Mouse (Mus musculus) kidney, adult 18-20 months (tissue): ENCODE results near the gene Cbx8.

Source experiments
- DNase-seq: peaks from one replicate; pipeline ENCODE4 v3.0.0; 2021

Cbx8 gene

DNA sequence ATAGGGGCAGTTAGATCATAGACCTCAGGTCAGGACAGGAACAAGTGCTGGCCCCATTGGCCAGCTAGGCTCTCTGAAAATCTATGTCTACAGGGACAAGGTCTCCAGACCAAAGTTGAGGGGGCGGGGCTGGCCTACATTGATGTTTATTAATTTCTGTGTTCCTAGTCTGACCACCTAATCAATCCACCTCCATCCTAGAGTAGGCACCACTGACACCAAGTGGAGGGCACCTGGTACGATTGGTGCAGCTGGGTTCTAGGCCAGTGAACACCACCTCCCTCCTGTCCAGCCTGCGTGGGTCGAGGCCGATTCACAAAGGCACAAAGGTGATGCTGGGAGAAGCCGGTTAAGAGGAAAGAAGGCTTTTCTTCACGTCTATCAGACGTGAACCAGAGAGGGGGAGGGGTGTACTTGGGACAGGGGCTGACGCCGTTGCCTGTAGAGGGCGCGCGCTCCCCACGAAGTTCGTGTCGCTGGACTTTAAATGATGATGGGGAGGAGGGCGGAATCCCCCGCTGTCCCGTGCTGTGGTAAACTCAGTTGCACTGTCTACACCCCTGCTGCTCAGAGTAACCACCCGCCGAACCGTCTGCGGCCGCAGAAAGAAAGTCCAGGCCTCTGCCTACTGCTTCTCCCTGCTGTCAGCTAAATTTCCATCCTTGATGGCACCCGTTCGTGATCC is 6.8 kb downstream of the Cbx8 start:
- DNase-seq, result peak; percentile 86

DNA sequence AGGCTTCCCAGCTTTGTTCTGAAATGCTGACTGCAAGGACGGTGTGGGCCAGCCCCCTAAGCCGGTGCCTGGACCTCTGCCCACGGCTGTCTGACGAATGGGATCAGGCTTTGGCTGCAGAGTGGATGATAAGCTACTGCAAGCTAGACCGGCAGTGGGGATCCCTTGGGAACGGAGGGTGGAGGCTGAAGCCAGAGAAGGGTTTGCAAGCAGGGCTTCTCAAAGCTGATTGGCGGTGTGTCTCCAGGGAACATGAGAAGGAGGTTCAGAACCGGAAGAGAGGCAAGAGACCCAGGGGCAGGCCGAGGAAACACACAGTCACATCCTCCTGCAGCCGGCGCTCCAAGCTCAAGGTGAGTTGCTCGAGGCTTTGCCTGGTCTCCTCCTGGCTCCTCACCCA is 14.6 kb downstream of the Cbx8 start:
- DNase-seq, result no peak

- no peak for DNase-seq
Measured at GRCm38 (mm10) chr11:119024260-119024659, 16.5 kb downstream of the Cbx8 start.

DNA sequence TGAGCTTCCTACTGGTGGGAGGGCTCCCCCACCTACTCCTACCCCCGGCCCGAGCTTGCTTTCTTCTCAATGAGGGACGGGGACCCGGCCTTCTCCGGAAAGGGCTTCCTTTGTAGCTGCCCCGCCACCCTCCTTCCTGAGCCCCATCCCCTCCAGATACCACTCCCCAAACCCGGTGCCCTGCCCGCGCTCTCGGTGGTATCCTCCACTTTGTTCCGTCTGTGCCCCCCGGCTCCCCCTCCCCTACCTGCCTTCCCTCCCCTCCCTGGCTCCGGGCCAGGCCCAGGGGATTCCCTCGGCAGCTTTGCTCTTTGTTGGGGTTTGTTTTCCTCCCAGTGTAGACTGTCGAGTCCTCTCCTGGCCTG is 17.2 kb downstream of the Cbx8 start:
- DNase-seq, result no peak

DNA sequence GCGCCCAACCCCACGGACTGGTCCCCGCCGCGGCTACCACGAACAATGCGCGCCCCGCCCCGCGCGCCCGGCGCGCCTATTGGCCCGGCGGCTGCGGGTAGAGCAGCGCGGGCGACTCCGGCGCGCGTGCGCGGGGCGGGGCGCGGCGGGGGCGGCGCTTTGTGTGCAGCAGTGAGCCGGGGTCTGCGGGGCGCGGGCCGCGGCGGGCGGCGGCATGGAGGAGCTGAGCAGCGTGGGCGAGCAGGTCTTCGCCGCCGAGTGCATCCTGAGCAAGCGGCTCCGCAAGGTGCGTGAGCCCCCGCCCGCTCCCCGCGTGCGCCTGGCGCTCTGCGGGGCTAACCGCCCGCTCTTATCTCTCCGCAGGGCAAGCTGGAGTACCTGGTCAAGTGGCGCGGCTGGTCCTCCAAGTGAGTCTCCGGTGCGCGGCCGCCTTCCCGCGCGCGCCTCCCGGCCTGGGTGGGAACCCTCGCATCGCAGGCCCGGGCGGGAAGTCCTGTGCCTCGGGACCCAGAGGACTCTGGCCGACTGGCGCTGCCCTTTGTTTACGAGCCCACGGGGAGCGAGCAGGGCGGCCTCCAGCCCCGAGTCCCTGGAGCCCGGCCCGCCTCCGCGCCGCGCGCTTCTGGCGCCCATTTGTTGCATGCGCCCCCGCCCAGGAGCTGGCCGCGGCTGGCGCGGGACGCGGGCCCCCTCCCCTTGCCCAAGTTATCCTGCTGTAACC is 17.7 kb downstream of the Cbx8 start, which contains the start of gene Cbx2:
TSS of gene Cbx2 (plus strand) at position 68 of the 721 bp plus-strand sequence.
- peak; percentile 89 for DNase-seq

GRCm38 (mm10) chr11:119022068-119022894 is 18.5 kb downstream of the Cbx8 start:
- no peak for DNase-seq

DNA sequence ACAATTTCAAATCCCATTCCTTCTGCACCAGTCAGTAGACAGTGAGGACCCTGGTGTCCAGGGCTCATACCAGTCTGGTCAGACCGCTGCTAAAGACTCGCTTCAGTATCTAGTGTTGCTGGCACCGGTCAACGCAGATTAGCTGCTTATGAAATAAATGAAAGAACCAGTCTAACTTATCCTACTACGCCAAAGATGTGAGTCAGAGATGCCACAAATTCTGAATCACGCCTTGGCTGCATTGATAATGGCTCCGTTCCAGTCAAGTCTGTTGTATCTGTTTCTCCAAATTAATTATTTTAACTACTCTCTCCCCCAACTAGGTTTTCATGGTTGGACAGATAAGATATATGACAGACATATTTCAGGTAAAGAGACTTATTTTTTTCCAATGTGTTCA is 19.6 kb downstream of the Cbx8 start:
- no peak for DNase-seq

DNA sequence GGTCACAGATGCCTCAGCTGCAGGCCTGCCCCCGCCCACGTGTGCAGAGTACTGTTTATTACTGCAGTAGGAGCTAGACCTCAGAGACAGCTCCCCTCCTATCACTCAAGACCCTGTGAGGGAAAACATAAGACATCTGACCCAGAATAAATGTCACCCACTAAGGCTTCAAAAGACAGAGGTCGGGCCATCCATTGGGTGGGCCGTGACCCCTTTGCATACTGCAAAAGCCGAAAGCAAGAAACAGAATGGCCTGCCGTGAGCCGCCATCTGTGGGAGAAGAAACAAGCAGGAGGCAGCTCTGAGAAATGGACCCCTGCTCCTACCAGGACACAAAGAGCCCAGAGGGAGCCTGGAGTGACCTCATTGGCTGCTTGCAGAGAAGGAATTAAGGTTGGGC is 23.3 kb downstream of the Cbx8 start:
- DNase-seq, result no peak

DNA sequence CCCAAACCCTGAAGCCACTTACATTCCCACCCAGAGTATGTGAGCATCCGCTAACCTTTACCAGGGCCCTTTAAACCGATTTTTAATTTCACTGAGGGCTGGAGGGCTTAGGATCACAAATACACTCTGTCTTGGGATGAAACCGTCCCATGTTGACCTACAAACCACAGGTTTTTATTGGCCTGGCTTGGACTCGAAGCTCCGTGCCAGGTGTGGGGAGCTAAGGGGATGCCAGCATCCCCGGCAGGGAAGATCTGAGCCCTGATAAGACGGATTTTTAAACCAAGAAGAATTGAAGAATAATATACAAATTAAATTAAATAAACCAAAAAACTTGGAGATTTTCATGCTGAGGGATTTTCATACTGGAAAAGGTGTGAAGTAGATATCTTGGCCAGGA is 26.3 kb downstream of the Cbx8 start:
- DNase-seq, result no peak

DNA sequence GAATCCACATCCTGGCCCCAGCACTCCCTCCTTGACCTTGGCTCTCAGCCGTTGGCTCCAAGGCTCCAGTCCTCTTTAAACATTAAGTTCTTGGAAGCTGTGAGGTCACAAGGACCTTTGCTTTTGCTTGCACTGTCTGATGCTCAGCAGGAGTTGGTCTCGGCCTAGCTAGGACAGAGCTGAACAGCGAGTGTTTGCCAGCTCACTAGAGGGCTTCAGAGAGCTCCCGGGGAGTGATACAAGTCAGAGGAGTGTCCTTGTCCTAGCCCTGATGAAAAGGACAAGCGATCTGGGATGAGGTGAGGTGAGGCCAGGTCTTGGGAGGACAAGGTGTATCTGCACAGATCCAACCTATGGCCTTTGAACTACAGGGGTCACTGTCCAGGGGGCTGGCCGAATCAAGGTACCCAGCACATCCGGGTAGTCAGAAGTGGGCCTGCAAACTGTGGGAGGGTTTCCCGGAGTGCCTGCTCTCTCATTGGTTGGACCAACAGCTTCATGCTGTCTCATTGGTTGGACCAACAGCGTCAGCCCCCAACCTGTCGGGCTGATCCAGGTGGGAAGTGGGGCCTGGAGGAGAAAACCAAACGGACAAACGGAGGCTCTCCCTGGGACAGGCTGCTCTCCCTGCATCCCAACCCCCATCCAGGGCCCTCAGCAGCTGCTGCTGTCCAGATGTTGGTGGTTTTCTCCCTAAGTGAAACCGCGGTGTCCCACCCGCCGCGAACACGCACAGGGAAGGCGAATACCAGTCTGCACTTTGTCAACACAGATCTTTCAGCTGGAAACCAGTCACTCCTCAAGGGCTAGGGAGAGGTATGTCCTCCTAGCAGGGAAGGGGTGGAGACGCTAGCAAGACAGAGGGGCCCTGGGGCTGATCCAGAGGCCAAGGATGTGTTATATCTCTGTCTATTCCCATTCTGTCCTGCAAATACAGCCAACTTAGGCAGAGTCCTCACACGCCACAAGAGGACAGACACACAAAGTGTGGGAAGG is 33.0 kb downstream of the Cbx8 start:
- peak; percentile 69 for DNase-seq

DNA sequence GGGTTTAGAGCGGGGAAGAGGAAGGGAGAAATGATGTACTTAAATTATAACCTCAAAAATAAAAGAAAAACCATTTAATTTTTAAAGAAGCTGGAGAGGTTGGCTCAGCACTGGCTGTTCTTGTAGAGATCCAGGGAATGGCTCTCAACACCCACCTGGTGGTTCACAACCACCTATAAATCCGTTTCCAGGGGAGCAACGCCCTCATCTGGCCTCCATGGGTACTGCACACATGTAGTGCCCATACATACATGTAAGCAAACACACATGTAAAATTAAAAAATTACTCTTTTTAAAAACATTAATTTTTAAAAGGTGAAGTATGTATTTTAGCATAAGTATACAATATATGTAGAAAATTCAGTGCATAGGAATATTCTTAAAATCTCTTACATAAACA is 34.3 kb downstream of the Cbx8 start:
- no peak for DNase-seq

- DNase-seq, result no peak
Measured at GRCm38 (mm10) chr11:119005547-119006275, 35.1 kb downstream of the Cbx8 start.

GRCm38 (mm10) chr11:119001493-119002128 is 39.2 kb downstream of the Cbx8 start:
- no peak for DNase-seq

DNA sequence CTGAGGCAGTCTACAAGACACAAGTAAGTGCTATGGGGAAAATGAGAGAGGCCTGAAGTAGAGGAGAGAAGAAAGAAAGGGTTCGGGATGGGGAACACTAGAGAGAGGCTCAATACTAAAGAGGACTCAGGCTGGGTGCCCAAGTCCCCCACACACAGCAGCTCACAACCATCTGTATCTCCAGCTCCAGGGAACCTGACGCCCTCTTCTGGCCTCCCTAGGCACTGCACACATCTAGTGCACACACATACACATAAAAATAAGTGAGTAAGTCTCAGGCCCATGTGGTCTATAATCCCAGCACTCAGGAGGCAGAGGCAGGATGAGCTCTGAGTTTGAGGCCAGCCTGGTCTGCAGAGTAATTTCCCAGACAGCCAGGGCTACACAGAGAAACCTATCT is 39.9 kb downstream of the Cbx8 start:
- DNase-seq, result no peak

DNA sequence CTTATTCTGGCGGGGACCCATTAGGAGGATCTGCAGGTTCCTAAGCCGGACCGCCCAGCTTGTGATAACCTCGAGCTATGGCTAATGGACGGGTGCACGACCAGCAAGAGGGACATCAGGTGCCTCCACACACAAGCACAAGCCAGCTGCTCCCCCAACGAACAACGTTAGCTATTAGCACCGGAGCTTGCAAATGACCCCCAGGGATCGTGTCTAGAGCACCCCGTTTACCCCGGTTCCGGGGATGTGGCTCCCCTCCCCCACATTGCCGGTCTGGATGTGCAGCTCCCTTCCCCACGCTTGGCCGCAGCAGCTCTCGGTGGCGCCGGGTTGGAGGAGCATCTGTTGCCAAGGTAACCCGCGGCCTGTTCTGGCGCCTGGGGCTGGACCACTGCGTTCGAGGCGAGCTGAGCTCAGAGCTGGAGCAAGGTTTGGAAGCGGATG is 41.4 kb downstream of the Cbx8 start:
- DNase-seq, result no peak

GRCm38 (mm10) chr11:118998540-118999265 is 42.1 kb downstream of the Cbx8 start:
- DNase-seq, result peak; percentile 79

- DNase-seq, result no peak
Measured at GRCm38 (mm10) chr11:118997182-118997581, 43.6 kb downstream of the Cbx8 start.

- no peak for DNase-seq
Measured at GRCm38 (mm10) chr11:118995448-118995847, 45.3 kb downstream of the Cbx8 start.

DNA sequence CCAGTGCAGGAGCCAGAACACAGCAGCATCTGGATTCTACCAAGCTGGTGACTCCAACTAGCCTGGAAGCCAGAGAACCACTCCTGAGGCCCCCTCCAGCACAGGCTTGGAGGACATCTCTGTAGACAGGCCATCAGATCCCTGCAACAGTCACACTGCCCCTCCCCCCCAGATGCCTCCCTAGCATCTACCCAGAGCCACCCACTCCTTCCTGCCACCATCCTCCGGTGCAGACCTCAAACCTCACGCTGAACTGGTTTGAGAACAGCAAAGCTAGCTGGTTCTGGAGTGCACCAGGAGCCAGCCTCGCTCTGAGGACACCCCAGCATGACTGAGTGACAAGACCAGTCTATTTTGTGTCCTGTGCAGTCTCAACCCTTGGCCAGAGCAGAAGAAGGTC is 48.0 kb downstream of the Cbx8 start:
- no peak for DNase-seq

- peak; percentile 12 for DNase-seq
Measured at GRCm38 (mm10) chr11:118987999-118988398, 52.8 kb downstream of the Cbx8 start, which contains the start of gene Enpp7. Enpp7 (plus strand) TSS chr11:118988188.
